Mouse (Mus musculus) hindbrain, embryonic 14.5 days (tissue): ENCODE data around the gene Gm340. TPM values are rescaled to one million over a fixed set of nuclear protein-coding genes. Genes with fewer than 3 reads are reported as not detected.

ENCODE experiments used
- ATAC-seq: fragments of 200-750 bp; cut with Nextera tagmentation; 2 replicates; pipeline ENCODE4 v1.8.0; 2017; ENCODE audit warnings: moderate number of reproducible peaks, mild to moderate bottlenecking, moderate TSS enrichment, moderate library complexity; ENCODE audit not compliant: low FRiP score
- DNase-seq: peaks from one replicate; pipeline ENCODE4 v3.0.0-alpha.2; 2015; ENCODE audit warnings: low spot score
- H3K27ac ChIP-seq: fragments of 300-500 bp; sonication (generic); 2 replicates; pipeline ENCODE4 v1.5.1; 2014; ENCODE audit warnings: mild to moderate bottlenecking, moderate library complexity
- H3K27me3 ChIP-seq: fragments of 300-500 bp; sonication (generic); 2 replicates; pipeline ENCODE4 v1.6.1; 2014; ENCODE audit warnings: mild to moderate bottlenecking, low read length, mixed read lengths; ENCODE audit not compliant: control insufficient read depth, insufficient read depth
- H3K36me3 ChIP-seq: fragments of 300-500 bp; sonication (generic); replicated peaks from 2 replicates; pipeline ENCODE4 v1.6.1; 2014; ENCODE audit not compliant: control insufficient read depth, insufficient read depth
- H3K4me1 ChIP-seq: fragments of 300-500 bp; sonication (generic); replicated peaks from 2 replicates; pipeline ENCODE4 v1.6.1; 2014; ENCODE audit warnings: antibody characterized with exemption, low read length, mixed read lengths; ENCODE audit not compliant: control insufficient read depth, insufficient read depth
- H3K4me2 ChIP-seq: fragments of 300-500 bp; sonication (generic); replicated peaks from 2 replicates; pipeline ENCODE4 v1.6.1; 2014; ENCODE audit warnings: mild to moderate bottlenecking, moderate library complexity
- H3K4me3 ChIP-seq: fragments of 300-500 bp; sonication (generic); replicated peaks from 2 replicates; pipeline ENCODE4 v1.5.1; 2014; ENCODE audit warnings: mild to moderate bottlenecking, low read length
- H3K9ac ChIP-seq: fragments of 300-500 bp; sonication (generic); 2 replicates; pipeline ENCODE4 v1.6.1; 2014
- H3K9me3 ChIP-seq: fragments of 300-500 bp; sonication (generic); 2 replicates; pipeline ENCODE4 v1.6.1; 2016; ENCODE audit warnings: low read length; ENCODE audit not compliant: control insufficient read depth
- WGBS: fragments of 180-500 bp; shearing (Covaris S2); extraction: QIAGEN DNeasy Blood & Tissue Kit; methylation state at CpG from one replicate; pipeline ENCODE4 v1.1.7; 2014; 5-methylcytosine and 5-hydroxymethylcytosine counted together
- polyA plus RNA-seq: library from polyadenylated mRNA; unstranded; fragments of >200 nt; fragmentation: Nextera tagmentation; extraction: Ambion mirVana; gene quantifications from 2 replicates; pipeline ENCODE4 v1.2.1, GENCODE M21; 2014

The Gm340 gene
- polyA plus RNA-seq, 1 experiment from 2014 or later, result 3.1 TPM

DNA sequence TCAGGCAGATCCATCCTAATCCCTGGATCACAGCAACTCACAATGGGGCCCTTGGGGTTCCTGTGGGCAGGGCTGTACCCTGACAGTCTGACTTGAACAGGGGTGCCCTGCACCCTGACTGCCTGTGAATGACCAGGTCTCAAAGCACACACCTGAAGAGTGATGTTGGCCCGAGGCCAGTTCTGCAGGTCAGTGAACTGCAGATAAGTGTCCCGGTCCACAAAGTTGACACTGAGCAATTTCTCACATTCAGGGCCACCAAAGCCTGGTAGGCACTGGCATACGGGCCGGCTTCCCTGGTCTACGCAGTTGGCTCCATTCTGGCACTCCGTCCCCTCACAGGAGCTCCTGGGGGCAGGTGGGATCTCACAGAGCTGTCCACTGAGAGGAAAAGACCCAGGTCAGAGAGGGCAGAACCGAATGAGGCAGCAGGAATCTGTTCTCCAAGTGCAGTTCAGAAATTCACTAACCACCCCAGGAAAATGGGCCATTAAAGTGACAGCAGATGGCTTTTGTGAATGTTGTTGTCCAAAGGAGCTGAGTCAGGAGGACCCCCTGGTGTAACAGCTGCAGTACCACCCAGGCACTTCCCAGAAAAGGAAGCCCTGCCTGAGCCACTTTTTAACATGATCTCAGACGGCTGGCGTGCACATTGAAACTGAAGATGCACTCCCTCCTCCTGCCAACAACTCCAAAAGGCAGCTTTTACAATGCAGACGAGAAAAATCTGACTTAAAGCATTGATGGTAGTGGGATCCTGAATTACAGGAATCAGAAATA lies 24.2 kb downstream of the Gm340 start:
- Histone ChIP-seq H3K4me2 (no peak overlapping the region), H3K9me3 (no peaks in the 10 kb centered on the region), H3K27me3 (no peaks in the 10 kb centered on the region), H3K27ac (no peak overlapping the region), H3K9ac (no peak overlapping the region), H3K4me1 (no peaks in the 10 kb centered on the region), H3K4me3 (no peak overlapping the region), H3K36me3 (peaks cover 16% of the 10 kb centered on the region)
- DNase-seq, result no peak
- ATAC-seq, result no peak
- 79% methylated on average over 10 of the region's 10 CpGs for WGBS

DNA sequence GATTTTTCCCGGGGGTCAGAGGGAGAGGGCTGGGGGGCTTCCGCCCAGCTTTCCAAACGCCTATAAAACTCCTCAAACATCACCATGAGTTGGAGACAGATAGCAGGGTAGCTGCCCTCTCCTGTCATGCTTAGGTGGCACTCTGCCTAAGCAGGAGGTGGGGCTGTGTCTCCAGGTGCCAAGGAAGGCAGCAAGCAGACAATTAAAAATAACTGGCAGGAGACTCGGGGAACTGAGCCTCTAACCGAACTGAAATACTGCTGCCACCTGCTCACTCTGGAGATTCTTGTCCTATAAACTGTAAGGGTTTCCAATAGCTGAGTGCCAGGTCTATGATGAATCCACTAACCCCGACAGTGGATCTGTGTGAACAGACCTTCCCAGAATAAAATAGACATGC lies 29.5 kb downstream of the Gm340 start:
- Histone ChIP-seq H3K4me2 (no peak overlapping the region), H3K27me3 (no peaks in the 10 kb centered on the region), H3K36me3 (0 out of 2 replicates have a peak, but pooled peaks cover 8% of the 10 kb centered on the region), H3K9me3 (no peaks in the 10 kb centered on the region), H3K4me3 (no peak overlapping the region), H3K4me1 (peaks cover 29% of the 10 kb centered on the region), H3K27ac (no peak overlapping the region), H3K9ac (no peak overlapping the region)
- 80% methylated on average over 6 of the region's 6 CpGs for WGBS
- ATAC-seq (no peak), DNase-seq (no peak)

GRCm38 (mm10) chr19:41613325-41614087 lies 31.3 kb downstream of the Gm340 start:
- Histone ChIP-seq H3K4me2 (peak overlapping the region; percentile 15; the same call in 1 of the 2 replicates), H3K36me3 (0 out of 2 replicates have a peak, but pooled peaks cover 7% of the 10 kb centered on the region), H3K27me3 (no peaks in the 10 kb centered on the region), H3K27ac (peak overlapping the region; percentile 52), H3K4me3 (no peak overlapping the region), H3K9me3 (no peaks in the 10 kb centered on the region), H3K9ac (0 out of 2 replicates have a peak overlapping the region, but pooled peaks have one; percentile 20), H3K4me1 (peaks cover 43% of the 10 kb centered on the region)
- DNase-seq (peak; percentile 56), ATAC-seq (peak; percentile 76)
- WGBS, result 22% methylated on average over 11 of the region's 16 CpGs

- 0 out of 2 replicates have a peak, but pooled peaks have one; percentile 8 for ATAC-seq
- H3K27ac ChIP-seq, result peak overlapping the region; percentile 27; the same call in 1 of the 2 replicates
- H3K4me1 ChIP-seq, result peaks cover 49% of the 10 kb centered on the region
- 0 out of 2 replicates have a peak, but pooled peaks cover 3% of the 10 kb centered on the region for H3K36me3 ChIP-seq
- no peaks in the 10 kb centered on the region for H3K27me3 ChIP-seq
- 47% methylated on average over 11 of the region's 11 CpGs for WGBS
- H3K9ac ChIP-seq, result no peak overlapping the region
- no peak overlapping the region for H3K4me2 ChIP-seq
- no peak overlapping the region for H3K4me3 ChIP-seq
- no peak for DNase-seq
- no peaks in the 10 kb centered on the region for H3K9me3 ChIP-seq
Observed at GRCm38 (mm10) chr19:41615606-41616224, 33.5 kb downstream of the Gm340 start.

DNA sequence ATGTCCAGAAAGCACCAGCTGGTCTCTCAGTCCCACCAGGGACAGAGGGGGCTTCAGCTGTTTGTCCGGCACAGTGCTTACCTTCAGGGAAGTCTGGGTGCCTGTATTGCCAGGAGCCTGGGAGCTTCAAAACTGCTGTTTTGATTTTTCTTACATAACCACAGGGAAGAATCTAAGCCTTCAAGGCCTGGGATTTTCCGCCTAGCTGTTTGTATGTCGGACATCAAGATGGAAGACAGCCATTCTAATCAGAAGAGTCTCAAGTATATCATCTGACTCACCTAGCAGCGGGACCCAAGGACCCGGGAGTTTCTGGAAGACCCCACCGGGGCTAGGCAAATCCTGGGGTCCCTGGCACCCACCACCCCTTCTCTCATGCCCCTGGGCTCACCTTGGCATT lies 34.1 kb downstream of the Gm340 start:
- no peaks in the 10 kb centered on the region for H3K9me3 ChIP-seq
- 0 out of 2 replicates have a peak, but pooled peaks cover 3% of the 10 kb centered on the region for H3K36me3 ChIP-seq
- WGBS, result 76% methylated on average over 6 of the region's 6 CpGs
- no peak for DNase-seq
- H3K4me2 ChIP-seq, result no peak overlapping the region
- peaks cover 49% of the 10 kb centered on the region for H3K4me1 ChIP-seq
- no peaks in the 10 kb centered on the region for H3K27me3 ChIP-seq
- no peak overlapping the region for H3K27ac ChIP-seq
- H3K9ac ChIP-seq, result no peak overlapping the region
- no peak overlapping the region for H3K4me3 ChIP-seq
- no peak for ATAC-seq

- ATAC-seq, result no peak
- H3K4me3 ChIP-seq, result no peak overlapping the region
- WGBS, result 66% methylated on average over 13 of the region's 13 CpGs
Observed at GRCm38 (mm10) chr19:41617102-41617501, 34.9 kb downstream of the Gm340 start.

GRCm38 (mm10) chr19:41618153-41618657 lies 36.0 kb downstream of the Gm340 start:
- Histone ChIP-seq H3K27me3 (no peaks in the 10 kb centered on the region), H3K4me1 (peaks cover 46% of the 10 kb centered on the region), H3K27ac (peak overlapping the region; percentile 57; the same call in 1 of the 2 replicates), H3K4me3 (no peak overlapping the region), H3K4me2 (no peak overlapping the region), H3K9me3 (no peaks in the 10 kb centered on the region), H3K36me3 (0 out of 2 replicates have a peak, but pooled peaks cover 3% of the 10 kb centered on the region), H3K9ac (no peak overlapping the region)
- WGBS, result 42% methylated on average over 6 of the region's 6 CpGs
- ATAC-seq (peak; percentile 58), DNase-seq (peak; percentile 58)

More at GRCm38 (mm10) chr19:41617102-41617501, 34.9 kb downstream of the Gm340 start:
- Histone ChIP-seq H3K27me3 (no peaks in the 10 kb centered on the region), H3K4me2 (no peak overlapping the region), H3K4me1 (peaks cover 49% of the 10 kb centered on the region), H3K9ac (no peak overlapping the region), H3K27ac (no peak overlapping the region), H3K9me3 (no peaks in the 10 kb centered on the region), H3K36me3 (0 out of 2 replicates have a peak, but pooled peaks cover 3% of the 10 kb centered on the region)
- DNase-seq, result no peak

DNA sequence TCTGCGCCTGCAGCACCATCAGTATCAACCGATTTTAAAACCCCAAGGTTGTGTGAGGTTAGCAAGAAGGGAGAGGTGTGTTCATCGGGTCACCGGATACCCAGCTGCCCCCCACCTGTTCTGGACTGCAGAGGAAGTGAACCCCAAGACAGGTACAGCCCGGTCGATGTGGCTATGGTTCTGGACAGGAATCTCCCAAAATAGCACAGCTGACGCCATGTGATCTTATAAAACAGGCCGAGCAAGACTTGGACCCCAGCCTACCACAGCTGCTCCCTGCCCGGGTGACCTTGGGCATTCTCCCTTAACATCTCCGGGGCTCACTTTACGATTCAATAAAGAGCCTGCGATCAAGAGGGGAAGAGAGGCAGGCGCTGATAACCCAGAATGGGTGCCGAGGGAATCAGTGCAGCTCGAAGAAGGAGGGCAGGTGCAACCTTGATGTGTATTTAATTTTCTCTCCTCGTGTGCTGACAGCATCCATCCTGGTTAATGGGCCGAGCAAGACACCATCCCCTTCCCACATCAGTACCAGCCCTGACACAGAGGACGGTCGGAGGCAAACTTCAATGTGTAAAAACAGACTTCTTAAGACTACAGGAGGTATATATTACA lies 36.7 kb downstream of the Gm340 start:
- peak; percentile 26; the same call in 1 of the 2 replicates for ATAC-seq
- Histone ChIP-seq H3K9ac (no peak overlapping the region), H3K27me3 (no peaks in the 10 kb centered on the region), H3K9me3 (no peaks in the 10 kb centered on the region), H3K4me3 (no peak overlapping the region), H3K27ac (peak overlapping the region; percentile 57; the same call in 1 of the 2 replicates), H3K4me2 (no peak overlapping the region), H3K36me3 (0 out of 2 replicates have a peak, but pooled peaks cover 3% of the 10 kb centered on the region), H3K4me1 (peaks cover 41% of the 10 kb centered on the region)
- DNase-seq, result no peak
- 43% methylated on average over 19 of the region's 19 CpGs for WGBS
